Mouse (Mus musculus) C2C12 (cell line): ENCODE data around the gene Arap1.

Source experiments
- CTCF ChIP-seq: IDR thresholded peaks from one replicate; pipeline ENCODE4 v1.5.1; 2011; ENCODE audit not compliant: control insufficient read depth, insufficient read depth, insufficient read length
- MAX ChIP-seq: IDR thresholded peaks from one replicate; pipeline ENCODE4 v1.6.1; 2011; ENCODE audit warnings: mild to moderate bottlenecking, control low read depth
- USF1 ChIP-seq: IDR thresholded peaks from one replicate; pipeline ENCODE4 v1.6.1; 2011; ENCODE audit warnings: low read depth, mild to moderate bottlenecking, control low read depth, moderate library complexity

DNA sequence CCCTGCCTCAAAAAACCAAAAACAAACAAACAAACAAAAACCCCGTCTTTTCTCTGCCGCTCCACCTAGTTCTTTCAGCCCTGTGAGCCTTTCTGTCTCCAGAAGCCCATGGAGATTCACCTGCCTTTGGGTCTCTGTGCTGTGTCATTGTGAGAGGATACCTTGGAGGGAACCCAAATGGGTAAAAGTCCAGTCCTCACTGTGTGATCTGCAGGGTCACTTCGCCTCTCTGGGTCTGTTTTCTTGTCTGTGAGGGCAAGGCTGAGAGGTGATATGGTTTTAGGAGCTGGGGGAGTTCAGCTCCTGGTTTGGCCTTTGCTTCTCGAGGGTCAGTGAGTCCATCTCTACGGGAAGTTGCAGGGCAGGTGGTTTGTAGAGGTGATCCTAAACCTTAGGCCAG is 21.9 kb upstream of the Arap1 start:
- TF ChIP-seq CTCF (no peak), USF1 (no peak), MAX (no peak)
